Mouse (Mus musculus): ENCODE data around the gene Zer1. TPM values are rescaled to one million over a fixed set of nuclear protein-coding genes. Genes with fewer than 3 reads are reported as not detected.
A peak's percentile ranks its signal among the peaks of the same experiment; 100 is the strongest.

Gene Zer1
- total RNA-seq, 4 experiments from 2014 or later, result 173 to 203 (median 195) TPM

- DNase-seq (ENCODE audit: low spot score in 2 of 2), result no peak
Observed at GRCm38 (mm10) chr2:30051992-30052761, 72.2 kb downstream of the Zer1 start.

GRCm38 (mm10) chr2:30049831-30050230 lies 74.6 kb downstream of the Zer1 start:
- no peak for DNase-seq (ENCODE audit: low spot score in 2 of 2)

- peak; percentile 93 to 97 for DNase-seq (ENCODE audit: low spot score in 2 of 2)
Observed at GRCm38 (mm10) chr2:30048699-30049388, 75.5 kb downstream of the Zer1 start, which contains the start of gene Wdr34. TSS of gene Wdr34 (minus strand) at chr2:30048881.

- no peak for DNase-seq (ENCODE audit: low spot score in 2 of 2)
Observed at GRCm38 (mm10) chr2:30048101-30048501, 76.3 kb downstream of the Zer1 start.

Other genes starting within 250 kb of the Zer1 start
- gene Odf2, start 235.4 kb downstream of the Zer1 start, total RNA-seq (2022), result 100 to 1,000 TPM; 104 to 124 (median 114) TPM
- 10 to 100 TPM; 42.5 to 49.2 (median 44.9) TPM for gene Gle1, start 189.2 kb downstream of the Zer1 start, total RNA-seq (2022)
- 100 to 1,000 TPM; 744 to 871 (median 808) TPM for gene Sptan1, start 159.0 kb downstream of the Zer1 start, total RNA-seq (2022)
- 10 to 100 TPM; 36.9 to 45.0 (median 39.9) TPM for gene Wdr34, start 75.7 kb downstream of the Zer1 start, total RNA-seq (2022)
- 100 to 1,000 TPM; 179 to 198 (median 186) TPM for gene Set, start 67.2 kb downstream of the Zer1 start, total RNA-seq (2022)
- gene Pkn3, start 46.9 kb downstream of the Zer1 start, total RNA-seq (2022), result 1 to 10 TPM; 2.1 to 6.1 (median 3.5) TPM
- gene Zdhhc12, start 30.9 kb downstream of the Zer1 start, total RNA-seq (2022), result 10 to 100 TPM in 2 of 4 experiments, 1 to 10 TPM in 2; 7.3 to 14.0 (median 10.4) TPM
- 10 to 100 TPM; 49.6 to 61.9 (median 58.5) TPM for gene Tbc1d13, start 9.2 kb upstream of the Zer1 start, total RNA-seq (2022)
- gene Endog, start 46.9 kb upstream of the Zer1 start, total RNA-seq (2022), result 10 to 100 TPM; 18.7 to 28.3 (median 21.4) TPM
- gene Spout1, start 53.9 kb upstream of the Zer1 start, total RNA-seq (2022), result 10 to 100 TPM; 32.9 to 40.2 (median 35.2) TPM
- gene Kyat1, start 81.3 kb upstream of the Zer1 start, total RNA-seq (2022), result 10 to 100 TPM; 15.6 to 19.9 (median 16.9) TPM
- 10 to 100 TPM; 54.5 to 70.6 (median 60.3) TPM for gene Lrrc8a, start 113.1 kb upstream of the Zer1 start, total RNA-seq (2022)
- 10 to 100 TPM in 2 of 4 experiments, 1 to 10 TPM in 2; 6.7 to 11.6 (median 9.9) TPM for gene Gm28035, start 116.0 kb upstream of the Zer1 start, total RNA-seq (2022)
- 10 to 100 TPM; 19.3 to 33.3 (median 24.4) TPM for gene Phyhd1, start 141.6 kb upstream of the Zer1 start, total RNA-seq (2022)
- gene Gm28038, start 156.5 kb upstream of the Zer1 start, total RNA-seq (2022), result not detected
- 10 to 100 TPM; 20.4 to 24.6 (median 23.6) TPM for gene Dolk, start 161.7 kb upstream of the Zer1 start, total RNA-seq (2022)
- 10 to 100 TPM; 18.6 to 22.4 (median 20.6) TPM for gene Nup188, start 161.8 kb upstream of the Zer1 start, total RNA-seq (2022)
- 100 to 1,000 TPM; 230 to 295 (median 278) TPM for gene Sh3glb2, start 234.8 kb upstream of the Zer1 start, total RNA-seq (2022)
- 100 to 1,000 TPM; 104 to 146 (median 121) TPM for gene Miga2, start 239.6 kb upstream of the Zer1 start, total RNA-seq (2022)